ENCODE assay signal across 23 mouse cellular contexts in genomic region chr10:124733103-124733502, GRCm38 (mm10).
"Had no signal": no experiment of that assay in that cellular context is flagged by ENCODE, and none has a peak within 500 bp of the region (broad histone marks: within the 10 kb centered on the region; RNA-seq: fewer than 3 reads in every experiment).

No protein-coding gene starts in this region.

- H3K9me3 ChIP-seq: heart, embryonic 10.5 days; heart, embryonic 12.5 days; hindbrain, embryonic 10.5 days; hindbrain, embryonic 12.5 days; intestine, embryonic 15.5 days; limb, embryonic 13.5 days; liver, embryonic 15.5 days had no signal

- H3K4me2 ChIP-seq: heart, embryonic 12.5 days; hindbrain, embryonic 12.5 days; hindbrain, embryonic 14.5 days; intestine, embryonic 15.5 days; limb, embryonic 13.5 days; liver, embryonic 11.5 days; liver, embryonic 13.5 days; liver, embryonic 15.5 days had no signal

- H3K27ac ChIP-seq: gastrocnemius, adult 2 months; heart, embryonic 10.5 days; hindbrain, embryonic 10.5 days; hindbrain, embryonic 12.5 days; hindbrain, embryonic 14.5 days; intestine, embryonic 15.5 days; layer of hippocampus, adult 2 months; left cerebral cortex, adult 2 months; limb, embryonic 13.5 days; liver, embryonic 13.5 days; liver, embryonic 15.5 days had no signal

- DNase-seq: gastrocnemius, adult 2 months; gastrocnemius, postnatal 10 days; gastrocnemius, postnatal 25 days; heart, adult 18-20 months; heart, postnatal 10 days; heart, postnatal 4 days; kidney, adult 18-20 months; liver, embryonic 13.5 days; liver, postnatal 0 days had no signal

- H3K9ac ChIP-seq: heart, embryonic 12.5 days; hindbrain, embryonic 12.5 days; hindbrain, embryonic 14.5 days; intestine, embryonic 15.5 days; limb, embryonic 13.5 days; liver, embryonic 13.5 days; liver, embryonic 15.5 days; liver, postnatal 0 days had no signal

- H3K4me1 ChIP-seq: heart, embryonic 10.5 days; heart, embryonic 12.5 days; hindbrain, embryonic 10.5 days; hindbrain, embryonic 12.5 days; intestine, embryonic 15.5 days; limb, embryonic 13.5 days; liver, embryonic 13.5 days; liver, embryonic 15.5 days had no signal

- H3K36me3 ChIP-seq: heart, embryonic 10.5 days; heart, embryonic 12.5 days; hindbrain, embryonic 10.5 days; hindbrain, embryonic 12.5 days; intestine, embryonic 15.5 days; limb, embryonic 13.5 days; liver, embryonic 13.5 days; liver, embryonic 15.5 days had no signal

- ATAC-seq: hindbrain, embryonic 16.5 days; inflammation-experienced regulatory T-cells, adult 6 months; intestine, embryonic 15.5 days; intestine, postnatal 0 days; liver, postnatal 0 days had no signal

- H3K4me3 ChIP-seq: gastrocnemius, adult 2 months; heart, embryonic 10.5 days; heart, embryonic 12.5 days; hindbrain, embryonic 10.5 days; hindbrain, embryonic 12.5 days; intestine, embryonic 15.5 days; layer of hippocampus, adult 2 months; left cerebral cortex, adult 2 months; limb, embryonic 13.5 days; liver, embryonic 13.5 days; liver, embryonic 15.5 days had no signal

- H3K27me3 ChIP-seq: heart, embryonic 12.5 days; hindbrain, embryonic 12.5 days; intestine, embryonic 15.5 days; limb, embryonic 13.5 days; liver, embryonic 13.5 days; liver, embryonic 15.5 days had no signal
